ENCODE assay signal across 8 mouse cellular contexts in the genomic region with DNA sequence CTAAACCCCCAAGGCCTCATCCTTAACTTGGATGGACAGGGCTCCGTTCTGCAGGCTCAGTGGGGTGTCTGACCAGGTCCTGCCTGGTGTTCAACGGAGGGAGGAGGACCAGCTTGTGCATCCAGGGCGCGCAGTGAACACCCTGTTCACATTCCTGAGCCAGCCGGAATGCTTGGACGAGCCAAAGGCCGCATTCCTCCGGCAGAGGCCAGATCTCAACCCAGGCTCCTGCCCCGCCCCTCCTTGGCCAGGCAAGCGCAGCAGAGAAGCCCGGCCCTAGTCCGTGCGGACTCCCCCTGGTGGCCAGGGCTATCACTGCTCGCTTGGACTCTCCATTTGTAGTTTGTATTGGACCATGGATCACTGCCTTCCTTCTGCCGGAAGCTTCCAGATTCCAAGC. TPM values are rescaled to one million over a fixed set of nuclear protein-coding genes. Genes with fewer than 3 reads are reported as not detected.
A peak's percentile ranks its signal among the peaks of the same experiment; 100 is the strongest.
DNase-seq lines count a peak whose midpoint lies in the region; ATAC-seq and TF ChIP-seq lines count a peak whose summit lies in the region.

No protein-coding gene starts in this region.

- no peaks in the 10 kb centered on the region for H3K9me3 ChIP-seq in heart, embryonic 13.5 days
- H3K9me3 ChIP-seq in kidney, embryonic 16.5 days (ENCODE audit: low read length): no peaks in the 10 kb centered on the region
- H3K9me3 ChIP-seq in stomach, embryonic 15.5 days: no peaks in the 10 kb centered on the region

- H3K27me3 ChIP-seq in heart, embryonic 13.5 days (replicated peaks): no peaks in the 10 kb centered on the region
- H3K27me3 ChIP-seq in kidney, embryonic 16.5 days (ENCODE audit: insufficient read depth, low read length): no peaks in the 10 kb centered on the region
- no peaks in the 10 kb centered on the region for H3K27me3 ChIP-seq in stomach, embryonic 15.5 days (replicated peaks)

- peak overlapping the region; percentile 46 for H3K4me2 ChIP-seq in heart, embryonic 13.5 days
- peak overlapping the region; percentile 15; the same call in 1 of the 2 replicates for H3K4me2 ChIP-seq in kidney, embryonic 16.5 days (replicated peaks; ENCODE audit: low read depth, low read length)
- no peak overlapping the region for H3K4me2 ChIP-seq in stomach, embryonic 15.5 days

- peaks cover 25% of the 10 kb centered on the region for H3K4me1 ChIP-seq in embryonic fibroblast, embryonic 13.5 days (ENCODE audit: control insufficient read depth, insufficient read depth, low read length)
- peaks cover 64% of the 10 kb centered on the region for H3K4me1 ChIP-seq in heart, embryonic 13.5 days
- peaks cover 52% of the 10 kb centered on the region for H3K4me1 ChIP-seq in kidney, embryonic 16.5 days (ENCODE audit: insufficient read depth, low read length)
- H3K4me1 ChIP-seq in stomach, embryonic 15.5 days: peaks cover 37% of the 10 kb centered on the region

- WGBS in heart, embryonic 13.5 days: 3% methylated on average over 15 of the region's 15 CpGs
- WGBS in kidney, embryonic 16.5 days: 3% methylated on average over 15 of the region's 15 CpGs
- 10% methylated on average over 15 of the region's 15 CpGs for WGBS in stomach, embryonic 15.5 days

- peak; percentile 43; the same call in 1 of the 2 replicates for ATAC-seq in heart, embryonic 13.5 days (ENCODE audit: extremely low read depth, insufficient number of reproducible peaks, low FRiP score, low TSS enrichment)
- ATAC-seq in kidney, embryonic 16.5 days (ENCODE audit: low FRiP score, low TSS enrichment): peak; percentile 94
- peak; percentile 80 for ATAC-seq in stomach, embryonic 15.5 days (ENCODE audit: insufficient read depth, low FRiP score, low read depth)

- H3K9ac ChIP-seq in heart, embryonic 13.5 days: peak overlapping the region; percentile 48
- 0 out of 2 replicates have a peak overlapping the region, but pooled peaks have one; percentile 20 for H3K9ac ChIP-seq in kidney, embryonic 16.5 days (replicated peaks; ENCODE audit: low read length)
- H3K9ac ChIP-seq in stomach, embryonic 15.5 days: no peak overlapping the region

- H3K4me3 ChIP-seq in embryonic fibroblast, embryonic 13.5 days (ENCODE audit: insufficient read depth, low read length): no peak overlapping the region
- H3K4me3 ChIP-seq in heart, embryonic 13.5 days: no peak overlapping the region
- H3K4me3 ChIP-seq in kidney, embryonic 16.5 days (ENCODE audit: low read length): no peak overlapping the region
- H3K4me3 ChIP-seq in stomach, embryonic 15.5 days (replicated peaks): no peak overlapping the region

- TF ChIP-seq POLR2A in embryonic fibroblast, embryonic 13.5 days (IDR thresholded peaks at IDR 0.05; ENCODE audit: low read depth, low read length): peak; percentile 48

- peak; percentile 64 to 69 for DNase-seq in B cell, adult 2 months
- DNase-seq in adrenal gland, postnatal 36 days: peak; percentile 97 to 99
- DNase-seq in liver: peak; percentile 83
- peak; percentile 17 to 29 for DNase-seq in natural killer cell, adult 2 months (ENCODE audit: low spot score in 2 of 2)

- H3K36me3 ChIP-seq in heart, embryonic 13.5 days: no peaks in the 10 kb centered on the region
- H3K36me3 ChIP-seq in kidney, embryonic 16.5 days (ENCODE audit: insufficient read depth, low read length): no peaks in the 10 kb centered on the region
- H3K36me3 ChIP-seq in stomach, embryonic 15.5 days: no peaks in the 10 kb centered on the region

- TF ChIP-seq CTCF in embryonic fibroblast, embryonic 13.5 days (IDR thresholded peaks at IDR 0.05; ENCODE audit: borderline replicate concordance, insufficient read depth, low read length): peak; percentile 74

- peak overlapping the region; percentile 90 for H3K27ac ChIP-seq in embryonic fibroblast, embryonic 13.5 days (ENCODE audit: insufficient read depth, low read length)
- H3K27ac ChIP-seq in heart, embryonic 13.5 days (replicated peaks): peak overlapping the region; percentile 86
- peak overlapping the region; percentile 87 for H3K27ac ChIP-seq in kidney, embryonic 16.5 days (ENCODE audit: low read length)
- peak overlapping the region; percentile 77; the same call in 1 of the 2 replicates for H3K27ac ChIP-seq in stomach, embryonic 15.5 days

RNA-seq across cellular contexts. Expression of gene Ryk, which starts 55.2 kb away (rescaled TPM):
- total RNA-seq in adrenal gland, postnatal 36 days (2021): 10 to 100 TPM; 61.3 to 71.5 TPM
- polyA plus RNA-seq in embryonic fibroblast, embryonic 13.5 days (2011; ENCODE audit: insufficient read length, low read depth, missing spikeins): 198 and 217 TPM in 2 replicates
- 9.6 and 10.8 TPM in 2 replicates for polyA plus RNA-seq in heart, embryonic 13.5 days (2015; fragmentation: Nextera tagmentation; extraction: Ambion mirVana)
- 17.0 and 18.5 TPM in 2 replicates for polyA plus RNA-seq in kidney, embryonic 16.5 days (2015; fragmentation: Nextera tagmentation; extraction: Ambion mirVana)
- 23.1 and 29.6 TPM in 2 replicates for polyA plus RNA-seq in stomach, embryonic 15.5 days (2015; fragmentation: Nextera tagmentation; extraction: Ambion mirVana)

Comparison
In these comparisons a context has a peak if more than half of its experiments do, and no peak if none do; other contexts are left out.
1. DNase-seq: peak in every context shown above with its lines; median percentile 98 in adrenal gland, postnatal 36 days; 83 in liver; 66 in B cell, adult 2 months; 23 in natural killer cell, adult 2 months.
2. ATAC-seq: peak in every context shown above with its lines; median percentile 94 in kidney, embryonic 16.5 days; 80 in stomach, embryonic 15.5 days; 43 in heart, embryonic 13.5 days.